Mouse (Mus musculus): ENCODE measurements around the gene Slc52a3. TPM values are rescaled to one million over a fixed set of nuclear protein-coding genes. Genes with fewer than 3 reads are reported as not detected.

Slc52a3 gene
- polyA plus RNA-seq, 2 experiments: 0.73 to 0.74 TPM

DNA sequence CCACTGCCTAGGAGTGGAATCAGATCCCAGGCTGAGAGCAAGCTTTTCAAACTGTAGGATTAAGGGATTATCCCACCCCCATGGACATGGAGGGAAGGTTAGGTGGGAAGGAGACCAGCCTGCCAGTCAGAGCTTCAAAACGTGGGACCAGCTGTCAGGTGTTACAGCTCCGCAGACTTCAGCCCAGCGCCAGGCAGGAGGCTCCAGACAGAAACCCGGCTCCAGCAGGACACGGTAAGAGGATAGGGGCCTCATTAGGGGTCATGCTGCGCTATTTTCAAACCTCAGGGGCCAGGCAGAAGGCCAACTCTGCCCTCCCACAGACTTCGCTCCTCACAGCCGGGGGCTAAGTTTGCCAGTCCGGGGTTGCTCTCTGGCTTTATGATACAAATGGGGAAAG lies 32.3 kb upstream of the Slc52a3 start:
- Histone ChIP-seq H3K4me3 (ENCODE audit: insufficient read depth in 1 of 2, low read depth in 2 of 2, low read length in 2 of 2) (no peak overlapping the region), H3K36me3 (replicated peaks; ENCODE audit: control insufficient read depth, insufficient read depth, low read depth) (no peaks in the 10 kb centered on the region), H3K4me1 (replicated peaks; ENCODE audit: control insufficient read depth in 2 of 2, insufficient read depth in 2 of 2, low read length in 1 of 2) (peaks cover 2 to 10% of the 10 kb centered on the region in 2 experiments; a peak in 2 of 4 replicates), H3K4me2 (ENCODE audit: low read depth) (no peak overlapping the region), H3K27ac (no peak overlapping the region), H3K27me3 (ENCODE audit: control insufficient read depth, insufficient read depth, low read length) (no peaks in the 10 kb centered on the region), H3K9me3 (ENCODE audit: control insufficient read depth, low read length) (no peaks in the 10 kb centered on the region), H3K9ac (replicated peaks) (no peak overlapping the region)
- WGBS (ENCODE audit: insufficient replicate concordance): 45% methylated on average over 9 of the region's 9 CpGs
- no peak for TF ChIP-seq CTCF (IDR thresholded peaks at IDR 0.05; ENCODE audit: low read depth)
- TF ChIP-seq EP300 (IDR thresholded peaks at IDR 0.05; ENCODE audit: low read depth): no peak
- ATAC-seq (ENCODE audit: insufficient read depth) (no peak), DNase-seq (ENCODE audit: low read depth in 3 of 3, low spot score in 3 of 3) (no peak)

DNA sequence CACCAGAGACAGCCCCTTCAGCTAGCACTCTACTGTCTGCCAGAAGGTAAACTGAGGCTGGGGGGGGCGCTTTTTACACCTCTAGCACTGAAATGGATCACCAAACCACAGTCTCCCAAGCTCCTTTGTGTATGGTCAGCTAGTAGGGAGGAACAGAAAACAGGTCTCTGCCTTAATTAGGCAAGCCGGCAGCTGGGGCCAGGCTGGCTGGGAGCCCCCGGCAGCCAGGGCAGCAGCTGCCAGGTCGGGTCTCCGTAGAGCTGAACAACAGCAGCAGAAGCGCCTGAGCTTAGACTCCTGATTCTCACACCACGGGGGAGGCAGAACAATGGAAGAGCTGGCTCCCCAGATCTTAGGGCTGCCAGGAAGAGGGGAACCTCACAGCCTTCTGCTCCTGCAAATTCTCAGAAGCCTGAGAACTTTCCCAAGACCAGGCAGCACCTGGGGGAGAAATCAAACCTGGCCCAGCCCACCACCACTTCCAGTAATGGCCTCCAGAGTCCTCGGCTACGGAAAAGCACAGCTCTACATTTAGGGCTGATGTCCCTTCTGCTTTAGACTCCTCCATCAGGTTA lies 29.0 kb upstream of the Slc52a3 start:
- no peak for ATAC-seq (ENCODE audit: insufficient read depth)
- Histone ChIP-seq H3K4me2 (ENCODE audit: low read depth) (no peak overlapping the region), H3K9me3 (ENCODE audit: control insufficient read depth, low read length) (no peaks in the 10 kb centered on the region), H3K4me1 (replicated peaks; ENCODE audit: control insufficient read depth in 2 of 2, insufficient read depth in 2 of 2, low read length in 1 of 2) (peaks cover 2 to 10% of the 10 kb centered on the region in 2 experiments; a peak in 2 of 4 replicates), H3K27me3 (ENCODE audit: control insufficient read depth, insufficient read depth, low read length) (no peaks in the 10 kb centered on the region; the same call in 1 of the 2 replicates), H3K27ac (no peak overlapping the region), H3K9ac (replicated peaks) (no peak overlapping the region), H3K4me3 (ENCODE audit: insufficient read depth in 1 of 2, low read depth in 2 of 2, low read length in 2 of 2) (no peak overlapping the region), H3K36me3 (replicated peaks; ENCODE audit: control insufficient read depth, insufficient read depth, low read depth) (peaks cover 3% of the 10 kb centered on the region; the same call in 1 of the 2 replicates)
- TF ChIP-seq EP300 (IDR thresholded peaks at IDR 0.05; ENCODE audit: low read depth) (no peak), CTCF (IDR thresholded peaks at IDR 0.05; ENCODE audit: low read depth) (no peak)
- DNase-seq (ENCODE audit: low read depth in 3 of 3, low spot score in 3 of 3): no peak
- WGBS (ENCODE audit: insufficient replicate concordance): 50% methylated on average over 9 of the region's 9 CpGs

DNA sequence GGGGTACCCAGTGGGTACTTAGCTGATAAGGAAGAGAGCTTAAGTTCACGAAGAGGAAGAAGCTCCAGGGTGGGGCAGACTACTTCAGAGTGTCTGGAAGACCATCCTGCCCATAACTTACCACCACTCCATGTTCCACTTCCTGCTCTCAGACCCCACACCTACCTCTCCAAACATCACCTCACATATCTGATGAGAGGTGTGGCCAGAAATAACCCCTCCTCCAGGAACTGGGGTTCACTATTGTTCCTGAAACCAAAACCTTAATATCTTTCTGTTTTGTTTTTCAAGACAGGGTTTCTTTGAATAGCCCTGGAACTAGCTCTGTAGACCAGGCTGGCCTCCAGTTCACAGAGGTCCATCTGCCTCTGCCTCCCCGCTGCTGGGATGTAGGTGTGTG lies 28.5 kb upstream of the Slc52a3 start:
- 29% methylated on average over 2 of the region's 2 CpGs for WGBS (ENCODE audit: insufficient replicate concordance)
- Histone ChIP-seq H3K9ac (replicated peaks) (no peak overlapping the region), H3K36me3 (replicated peaks; ENCODE audit: control insufficient read depth, insufficient read depth, low read depth) (peaks cover 3% of the 10 kb centered on the region; the same call in 1 of the 2 replicates), H3K4me1 (replicated peaks; ENCODE audit: control insufficient read depth in 2 of 2, insufficient read depth in 2 of 2, low read length in 1 of 2) (peaks cover 2 to 10% of the 10 kb centered on the region in 2 experiments; a peak in 2 of 4 replicates), H3K27ac (no peak overlapping the region), H3K27me3 (ENCODE audit: control insufficient read depth, insufficient read depth, low read length) (peaks cover 3% of the 10 kb centered on the region), H3K4me3 (ENCODE audit: insufficient read depth in 1 of 2, low read depth in 2 of 2, low read length in 2 of 2) (no peak overlapping the region), H3K9me3 (ENCODE audit: control insufficient read depth, low read length) (no peaks in the 10 kb centered on the region), H3K4me2 (ENCODE audit: low read depth) (no peak overlapping the region)
- ATAC-seq (ENCODE audit: insufficient read depth) (no peak), DNase-seq (ENCODE audit: low read depth in 3 of 3, low spot score in 3 of 3) (no peak)
- TF ChIP-seq EP300 (IDR thresholded peaks at IDR 0.05; ENCODE audit: low read depth) (no peak), CTCF (IDR thresholded peaks at IDR 0.05; ENCODE audit: low read depth) (no peak)

GRCm38 (mm10) chr2:151968451-151968850 lies 27.9 kb upstream of the Slc52a3 start:
- no peak for TF ChIP-seq CTCF (IDR thresholded peaks at IDR 0.05; ENCODE audit: low read depth)
- TF ChIP-seq EP300 (IDR thresholded peaks at IDR 0.05; ENCODE audit: low read depth): no peak
- Histone ChIP-seq H3K27me3 (ENCODE audit: control insufficient read depth, insufficient read depth, low read length) (peaks cover 9% of the 10 kb centered on the region), H3K4me2 (ENCODE audit: low read depth) (no peak overlapping the region), H3K4me1 (replicated peaks; ENCODE audit: control insufficient read depth in 2 of 2, insufficient read depth in 2 of 2, low read length in 1 of 2) (peaks cover 2 to 10% of the 10 kb centered on the region in 2 experiments; a peak in 2 of 4 replicates), H3K36me3 (replicated peaks; ENCODE audit: control insufficient read depth, insufficient read depth, low read depth) (peaks cover 3% of the 10 kb centered on the region; the same call in 1 of the 2 replicates), H3K4me3 (ENCODE audit: insufficient read depth in 1 of 2, low read depth in 2 of 2, low read length in 2 of 2) (no peak overlapping the region), H3K9ac (replicated peaks) (no peak overlapping the region), H3K9me3 (ENCODE audit: control insufficient read depth, low read length) (no peaks in the 10 kb centered on the region), H3K27ac (no peak overlapping the region)
- ATAC-seq (ENCODE audit: insufficient read depth) (no peak), DNase-seq (ENCODE audit: low read depth in 3 of 3, low spot score in 3 of 3) (no peak)
- WGBS (ENCODE audit: insufficient replicate concordance): 68% methylated on average over 8 of the region's 8 CpGs

DNA sequence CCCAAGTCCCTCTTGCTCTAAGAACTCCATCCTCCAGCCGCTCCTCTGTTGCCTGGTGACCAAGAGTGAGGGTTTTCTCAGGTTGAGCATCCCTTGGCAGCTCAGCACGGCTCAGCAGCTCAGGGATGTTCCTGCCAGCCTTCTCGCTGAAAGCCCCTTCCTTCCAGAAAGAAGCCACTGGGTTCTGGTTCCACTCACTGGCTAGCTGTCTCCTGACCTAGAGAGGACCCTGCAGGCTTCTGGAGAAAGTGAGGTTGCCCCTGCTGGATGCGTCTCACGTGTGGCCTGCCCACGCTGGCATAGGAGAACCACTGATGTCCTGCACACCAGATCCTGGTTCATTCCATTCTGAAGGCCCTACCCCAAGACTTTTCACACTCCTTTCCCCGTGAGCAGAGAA lies 27.3 kb upstream of the Slc52a3 start:
- no peak for DNase-seq (ENCODE audit: low read depth in 3 of 3, low spot score in 3 of 3)
- no peak overlapping the region for H3K27ac ChIP-seq
- no peak for TF ChIP-seq EP300 (IDR thresholded peaks at IDR 0.05; ENCODE audit: low read depth)
- TF ChIP-seq CTCF (IDR thresholded peaks at IDR 0.05; ENCODE audit: low read depth): no peak
- peaks cover 2 to 8% of the 10 kb centered on the region in 2 experiments; a peak in 2 of 4 replicates for H3K4me1 ChIP-seq (replicated peaks; ENCODE audit: control insufficient read depth in 2 of 2, insufficient read depth in 2 of 2, low read length in 1 of 2)
- H3K36me3 ChIP-seq (replicated peaks; ENCODE audit: control insufficient read depth, insufficient read depth, low read depth): peaks cover 3% of the 10 kb centered on the region; the same call in 1 of the 2 replicates
- H3K27me3 ChIP-seq (ENCODE audit: control insufficient read depth, insufficient read depth, low read length): peaks cover 15% of the 10 kb centered on the region
- no peaks in the 10 kb centered on the region for H3K9me3 ChIP-seq (ENCODE audit: control insufficient read depth, low read length)
- ATAC-seq (ENCODE audit: insufficient read depth): no peak
- H3K4me2 ChIP-seq (ENCODE audit: low read depth): no peak overlapping the region
- no peak overlapping the region for H3K9ac ChIP-seq (replicated peaks)
- no peak overlapping the region for H3K4me3 ChIP-seq (ENCODE audit: insufficient read depth in 1 of 2, low read depth in 2 of 2, low read length in 2 of 2)
- WGBS (ENCODE audit: insufficient replicate concordance): 72% methylated on average over 7 of the region's 7 CpGs

Measured in liver, embryonic 14.5 days (tissue).